Mouse (Mus musculus): Measurements from ENCODE around the gene Tbcd.

The Tbcd gene

GRCm38 (mm10) chr11:121451753-121452635 is at the start of gene Tbcd:
Gene Tbcd, plus strand, starts transcription at chr11:121451949.
- DNase-seq (ENCODE audit: low spot score in 2 of 2), result peak; percentile 95

- no peak for DNase-seq (ENCODE audit: low spot score in 2 of 2)
Measured at GRCm38 (mm10) chr11:121407366-121408155, 44.2 kb upstream of the Tbcd start.

- no peak for DNase-seq (ENCODE audit: low spot score in 2 of 2)
Measured at GRCm38 (mm10) chr11:121414762-121415161, 37.0 kb upstream of the Tbcd start.

- DNase-seq (ENCODE audit: low spot score in 2 of 2), result no peak
Measured at GRCm38 (mm10) chr11:121415351-121415750, 36.4 kb upstream of the Tbcd start.

- no peak for DNase-seq (ENCODE audit: low spot score in 2 of 2)
Measured at GRCm38 (mm10) chr11:121417971-121418370, 33.8 kb upstream of the Tbcd start.

GRCm38 (mm10) chr11:121418932-121419331 is 32.8 kb upstream of the Tbcd start:
- no peak for DNase-seq (ENCODE audit: low spot score in 2 of 2)

GRCm38 (mm10) chr11:121420379-121420778 is 31.4 kb upstream of the Tbcd start:
- DNase-seq (ENCODE audit: low spot score in 2 of 2), result no peak

- DNase-seq (ENCODE audit: low spot score in 2 of 2), result peak; percentile 98 to 99
Measured at GRCm38 (mm10) chr11:121420830-121421552, 30.8 kb upstream of the Tbcd start, which contains the start of gene Fn3krp. Gene Fn3krp, plus strand, starts transcription at chr11:121421401.

- no peak for DNase-seq (ENCODE audit: low spot score in 2 of 2)
Measured at GRCm38 (mm10) chr11:121421553-121422173, 30.1 kb upstream of the Tbcd start.

- DNase-seq (ENCODE audit: low spot score in 2 of 2), result no peak
Measured at GRCm38 (mm10) chr11:121433397-121433796, 18.4 kb upstream of the Tbcd start.

- peak; percentile 90 to 93 for DNase-seq (ENCODE audit: low spot score in 2 of 2)
Measured at GRCm38 (mm10) chr11:121434156-121435155, 17.3 kb upstream of the Tbcd start, which contains the start of gene Fn3k. Gene Fn3k, plus strand, starts transcription at chr11:121434913.

GRCm38 (mm10) chr11:121437236-121437635 is 14.5 kb upstream of the Tbcd start:
- no peak for DNase-seq (ENCODE audit: low spot score in 2 of 2)

- DNase-seq (ENCODE audit: low spot score in 2 of 2), result no peak
Measured at GRCm38 (mm10) chr11:121439686-121440292, 12.0 kb upstream of the Tbcd start.

GRCm38 (mm10) chr11:121441653-121442052 is 10.1 kb upstream of the Tbcd start:
- no peak for DNase-seq (ENCODE audit: low spot score in 2 of 2)

- no peak for DNase-seq (ENCODE audit: low spot score in 2 of 2)
Measured at GRCm38 (mm10) chr11:121442076-121442475, 9.7 kb upstream of the Tbcd start.

GRCm38 (mm10) chr11:121451216-121451726 is 478 bp upstream of the Tbcd start:
- DNase-seq (ENCODE audit: low spot score in 2 of 2), result peak in 1 of 2 experiments; percentile 34

GRCm38 (mm10) chr11:121457874-121458273 is 6.1 kb downstream of the Tbcd start:
- no peak for DNase-seq (ENCODE audit: low spot score in 2 of 2)

GRCm38 (mm10) chr11:121467408-121467807 is 15.7 kb downstream of the Tbcd start:
- no peak for DNase-seq (ENCODE audit: low spot score in 2 of 2)

GRCm38 (mm10) chr11:121474831-121475230 is 23.1 kb downstream of the Tbcd start:
- no peak for DNase-seq (ENCODE audit: low spot score in 2 of 2)
